Mouse (Mus musculus): Measurements from ENCODE around the gene 1700024P04Rik.
"Not testable (repeated sequence)": the region's sequence is repeated elsewhere in the genome, so short reads cannot be mapped to it uniquely, and the experiment has no call there.

Gene 1700024P04Rik

DNA sequence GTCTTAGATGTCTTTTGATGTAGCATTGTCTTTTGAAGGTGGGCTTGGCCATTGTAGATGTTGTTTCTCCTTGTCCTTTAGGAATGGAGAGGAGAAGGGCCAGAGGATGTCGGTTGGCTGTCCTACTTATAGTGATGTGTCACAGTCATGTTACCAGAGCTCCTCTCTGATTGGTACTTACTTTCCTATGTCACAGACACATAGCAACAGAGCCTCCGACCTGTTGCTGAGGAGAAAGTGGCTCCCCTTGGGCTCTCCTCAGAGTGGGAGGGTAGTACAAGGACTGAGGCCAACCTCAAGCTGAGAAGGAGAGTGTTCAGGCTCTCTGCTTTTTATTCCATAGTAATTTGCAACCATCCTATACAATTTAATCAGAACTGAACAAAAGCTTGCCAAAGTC is at the start of gene 1700024P04Rik:
Gene 1700024P04Rik, minus strand, starts transcription at position 101 of the 400 bp plus-strand sequence.
- DNase-seq (ENCODE audit: low spot score), result no peak

DNA sequence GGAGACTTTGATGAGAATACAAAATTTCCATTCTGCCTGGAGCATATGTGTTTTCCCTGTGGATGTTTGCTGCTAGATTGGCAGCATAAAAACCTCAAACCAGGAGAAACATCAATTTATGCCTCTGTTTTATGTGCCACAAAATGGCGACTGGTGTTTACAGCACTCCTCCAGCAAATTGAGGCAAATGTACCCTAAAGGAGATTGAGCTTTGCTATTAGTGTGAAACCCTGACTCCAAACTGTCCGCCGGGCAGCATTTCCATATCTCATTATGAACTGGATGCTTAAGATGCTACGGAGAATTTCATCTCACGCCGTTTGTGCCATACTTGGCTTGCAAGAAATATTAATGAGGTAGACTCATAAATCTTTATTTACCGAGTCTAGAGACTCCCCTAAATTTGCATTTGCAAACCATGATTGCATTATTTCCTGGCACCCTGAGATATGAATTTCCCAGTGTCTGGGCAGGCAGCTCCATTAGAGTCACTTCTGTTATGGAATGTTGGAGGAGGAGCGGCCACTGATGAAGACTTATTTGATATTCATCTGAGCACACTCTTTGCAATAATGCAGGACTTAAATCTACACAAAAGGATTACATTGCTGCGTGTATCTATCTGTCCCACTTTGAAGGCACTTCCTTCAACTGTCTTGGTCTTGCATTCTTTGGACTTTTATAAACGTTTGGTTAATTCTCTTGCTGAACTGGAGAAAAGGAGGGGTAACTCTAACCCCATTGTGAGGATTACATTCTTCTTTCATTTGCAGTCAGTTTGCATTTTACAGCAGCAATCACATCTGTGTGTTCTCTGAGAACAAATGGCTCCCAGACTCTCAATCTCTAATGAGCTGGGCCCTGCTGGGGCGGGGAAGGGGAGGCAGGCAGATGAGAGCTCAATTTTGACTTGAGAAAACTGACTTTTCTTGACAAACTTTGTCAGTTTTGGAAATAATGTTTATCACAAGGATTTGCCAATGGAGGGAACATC is 47.2 kb upstream of the 1700024P04Rik start:
- peak; percentile 32 for DNase-seq (ENCODE audit: low spot score)

DNA sequence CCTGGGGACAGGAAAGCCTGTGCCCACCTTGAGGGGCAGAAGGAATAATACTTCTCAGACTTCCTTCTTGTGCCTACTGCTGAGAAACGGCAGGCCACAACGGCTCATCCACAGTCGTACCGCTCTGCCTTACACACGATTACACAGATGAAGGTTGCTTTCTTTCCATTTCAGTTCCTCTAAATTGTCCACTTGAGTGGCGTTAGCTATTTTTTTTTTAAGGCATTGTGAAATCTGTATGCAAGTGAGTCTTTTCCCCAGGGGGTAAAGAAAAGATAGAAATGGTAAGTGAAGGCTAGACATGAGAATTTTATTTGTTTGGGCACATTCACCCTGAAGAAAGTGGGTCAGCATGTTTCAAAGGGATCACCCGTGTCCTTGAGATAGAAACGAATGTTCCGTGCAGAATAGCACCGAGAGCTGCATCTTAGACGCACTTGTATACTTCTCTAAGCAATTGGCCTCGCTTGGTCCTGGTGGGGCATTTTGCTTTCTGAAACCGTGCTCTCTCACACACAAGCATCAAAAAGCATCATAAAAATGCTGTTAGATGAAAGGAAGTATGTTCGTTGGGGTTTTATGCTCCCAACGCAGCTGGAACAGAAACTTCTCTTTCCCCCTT is 46.3 kb upstream of the 1700024P04Rik start:
- peak; percentile 38 for DNase-seq (ENCODE audit: low spot score)

DNA sequence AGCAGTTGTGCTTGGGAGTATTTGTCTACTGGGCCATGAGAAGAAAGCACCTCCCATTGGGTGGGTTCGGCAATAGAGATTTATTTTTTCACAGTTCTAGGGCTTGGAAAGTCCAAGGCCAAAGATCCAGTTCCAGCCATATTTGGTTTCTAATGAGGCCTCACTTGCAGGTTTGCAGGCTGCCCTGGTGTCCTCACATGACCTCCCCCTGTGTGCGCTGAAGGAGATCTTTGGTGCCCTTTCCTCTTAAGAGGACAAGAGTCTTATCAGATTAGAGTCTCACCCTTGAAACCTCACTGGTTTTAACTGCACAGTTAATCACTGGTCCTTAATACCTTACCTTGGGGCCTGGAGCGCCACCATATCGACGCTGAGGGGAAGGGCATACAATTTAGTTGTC is 40.9 kb upstream of the 1700024P04Rik start:
- peak; percentile 8 for DNase-seq (ENCODE audit: low spot score)

DNA sequence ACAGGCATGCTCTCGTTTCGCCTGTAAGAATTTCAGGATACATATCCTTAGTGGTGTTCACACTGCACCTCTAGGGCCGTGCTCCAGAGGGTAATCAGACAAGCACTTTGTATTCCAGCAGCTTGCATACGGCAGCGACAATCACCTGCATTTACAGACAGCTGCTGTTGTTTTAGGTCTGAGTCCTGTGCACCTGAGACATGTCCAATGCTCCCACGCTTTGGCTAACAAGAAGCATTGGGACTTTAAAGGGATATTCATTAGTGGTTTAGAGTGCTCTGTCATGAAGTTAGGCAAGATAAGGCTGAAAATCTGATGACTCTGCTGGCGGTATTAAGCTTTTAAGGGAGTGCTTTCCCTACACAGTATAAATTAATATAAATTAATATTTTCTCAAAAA is 37.7 kb upstream of the 1700024P04Rik start:
- no peak for DNase-seq (ENCODE audit: low spot score)

DNA sequence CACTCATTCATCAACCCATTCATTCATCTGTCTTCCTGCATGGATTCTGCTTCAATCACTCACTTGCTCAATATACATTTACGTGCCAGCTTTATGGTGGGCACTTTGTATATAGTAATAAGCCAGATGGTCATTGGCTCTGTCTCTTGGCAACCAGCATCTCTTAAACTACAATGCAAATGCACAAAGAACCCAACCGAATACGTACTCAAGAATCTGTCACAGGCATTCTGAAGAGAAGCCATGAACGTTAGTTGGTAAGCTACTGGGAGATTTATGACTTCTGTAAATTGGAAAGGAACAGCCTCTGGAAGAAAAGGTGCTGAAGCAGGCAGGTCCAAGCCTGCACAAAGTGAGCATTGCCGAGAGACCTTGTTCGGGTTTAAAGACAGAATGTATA is 36.8 kb upstream of the 1700024P04Rik start:
- DNase-seq (ENCODE audit: low spot score), result no peak

DNA sequence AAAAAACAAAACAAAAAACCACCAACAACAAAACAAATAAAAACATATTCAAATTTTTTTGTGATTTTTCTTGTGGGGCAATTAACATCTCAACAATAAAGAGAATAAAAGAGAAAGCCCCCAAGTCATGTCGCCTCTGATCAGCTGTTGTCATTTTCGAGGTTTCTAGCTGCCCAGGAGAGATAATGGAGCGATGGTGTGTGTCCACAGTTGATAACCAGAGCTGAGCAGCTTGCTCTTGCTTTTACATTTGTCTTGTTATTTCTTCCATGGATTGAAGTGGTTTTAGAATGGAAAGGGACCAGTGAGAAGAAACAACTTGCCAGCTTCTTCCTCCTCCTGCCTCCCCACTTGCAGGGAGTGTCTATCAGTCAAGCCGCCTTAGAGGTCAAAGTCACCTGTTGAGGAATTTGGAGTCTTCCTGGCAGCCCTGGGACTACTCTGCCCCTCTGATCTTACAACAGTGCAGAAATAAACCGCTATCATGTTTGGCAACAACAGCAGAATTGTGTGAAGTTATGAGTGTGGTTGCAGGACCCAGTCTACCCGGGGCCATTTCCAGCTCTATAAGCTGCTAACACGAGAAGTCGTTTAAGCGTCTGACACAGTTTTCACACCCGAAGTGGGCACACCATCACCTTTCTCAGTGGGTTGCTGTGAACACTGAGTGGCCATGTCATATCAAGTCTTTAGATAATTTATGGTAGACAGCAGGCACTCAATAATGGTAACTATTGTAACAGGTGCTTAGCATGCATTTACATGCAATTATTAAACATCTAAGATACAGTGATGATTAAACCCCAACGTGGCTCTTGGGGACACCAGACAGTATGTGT is 35.7 kb upstream of the 1700024P04Rik start:
- DNase-seq (ENCODE audit: low spot score), result no peak

DNA sequence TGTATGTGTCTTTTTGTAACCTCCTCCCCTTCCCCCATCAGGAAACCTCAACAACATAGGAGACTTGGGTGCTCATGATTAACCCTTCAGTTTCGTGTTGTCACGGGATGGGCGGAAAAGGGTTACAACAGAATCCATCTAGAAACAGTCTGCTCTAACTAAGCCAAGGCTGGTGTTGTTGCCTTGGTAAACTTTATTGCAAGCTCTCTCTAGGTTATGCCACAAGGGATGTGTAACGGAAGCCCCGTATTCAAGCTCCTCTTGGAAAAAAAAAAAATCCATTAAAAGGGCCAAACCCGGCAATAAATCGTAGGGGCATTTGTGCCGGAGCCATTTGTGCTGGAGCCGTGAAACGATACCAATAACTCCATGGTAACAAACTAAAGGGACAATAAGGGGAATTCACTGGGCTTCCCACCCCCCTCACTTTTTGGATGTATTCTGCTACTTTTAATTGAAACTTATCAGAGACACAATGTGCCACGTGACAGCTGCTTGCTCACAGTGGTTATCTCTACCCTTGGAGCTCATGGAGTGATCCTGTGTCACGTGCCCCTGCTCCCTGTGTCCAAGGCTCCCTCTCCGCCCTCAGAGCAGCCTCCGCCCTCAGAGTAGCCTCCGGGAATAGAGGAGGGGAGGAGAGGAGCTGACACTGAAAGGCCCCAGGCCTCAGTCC is 34.3 kb upstream of the 1700024P04Rik start:
- no peak for DNase-seq (ENCODE audit: low spot score)

DNA sequence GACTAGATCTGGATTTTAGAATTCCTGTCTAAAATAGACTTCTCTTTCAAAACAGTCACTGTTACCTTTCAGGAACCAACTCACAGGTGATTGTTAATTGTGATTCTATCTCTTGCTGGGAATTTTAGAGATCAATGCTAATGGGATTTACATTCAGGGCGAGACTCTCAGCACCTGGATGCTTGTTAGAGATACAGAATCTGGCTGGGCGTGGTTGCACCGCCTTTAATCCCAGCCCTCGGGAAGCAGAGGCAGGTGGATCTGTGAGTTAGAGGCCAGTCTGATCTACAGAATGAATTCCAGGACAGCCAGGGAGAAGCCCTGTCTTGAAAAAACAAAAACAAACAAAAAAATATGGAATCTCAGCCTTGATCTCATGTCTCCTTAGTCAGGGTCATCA is 32.3 kb upstream of the 1700024P04Rik start:
- no peak for DNase-seq (ENCODE audit: low spot score)

DNA sequence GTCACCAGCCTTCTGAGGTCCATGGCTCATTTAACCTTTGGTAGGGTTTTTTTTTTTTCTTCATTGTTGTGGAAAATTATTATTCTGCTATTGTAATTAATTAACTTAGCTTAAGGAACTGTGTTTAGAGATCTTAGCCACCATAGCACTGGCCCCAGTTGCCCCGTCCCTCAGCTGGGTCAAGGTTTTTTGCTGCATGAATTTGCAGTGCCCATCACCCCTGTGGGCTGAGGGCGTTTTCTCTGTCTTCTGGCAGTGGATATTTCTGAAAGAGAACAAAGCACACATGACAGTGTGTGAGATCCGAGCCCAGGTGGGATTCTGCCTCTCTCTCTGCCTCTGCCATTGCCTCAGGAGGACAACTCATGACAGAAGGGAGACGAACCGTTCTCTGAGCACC is 28.5 kb upstream of the 1700024P04Rik start:
- no peak for DNase-seq (ENCODE audit: low spot score)

DNA sequence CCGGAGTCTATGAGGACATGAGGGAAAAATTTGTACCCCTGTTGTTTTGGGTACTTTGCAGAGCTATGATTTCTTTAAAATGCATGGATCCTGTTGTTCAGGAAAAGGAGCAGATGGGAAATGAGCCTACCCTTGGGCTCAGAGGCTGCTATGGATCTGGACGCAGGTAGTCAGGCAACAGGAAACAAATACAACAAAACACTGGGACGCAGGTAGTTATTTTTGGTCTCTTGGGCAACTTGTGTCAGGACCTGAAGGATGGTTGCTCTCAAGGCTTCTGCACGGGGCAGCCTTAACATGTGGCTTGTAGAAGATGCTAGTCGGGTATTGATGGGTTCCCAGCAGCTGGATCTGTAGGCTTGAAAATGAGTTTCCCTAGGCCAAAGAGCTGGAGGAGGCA is 23.6 kb upstream of the 1700024P04Rik start:
- DNase-seq (ENCODE audit: low spot score), result no peak

DNA sequence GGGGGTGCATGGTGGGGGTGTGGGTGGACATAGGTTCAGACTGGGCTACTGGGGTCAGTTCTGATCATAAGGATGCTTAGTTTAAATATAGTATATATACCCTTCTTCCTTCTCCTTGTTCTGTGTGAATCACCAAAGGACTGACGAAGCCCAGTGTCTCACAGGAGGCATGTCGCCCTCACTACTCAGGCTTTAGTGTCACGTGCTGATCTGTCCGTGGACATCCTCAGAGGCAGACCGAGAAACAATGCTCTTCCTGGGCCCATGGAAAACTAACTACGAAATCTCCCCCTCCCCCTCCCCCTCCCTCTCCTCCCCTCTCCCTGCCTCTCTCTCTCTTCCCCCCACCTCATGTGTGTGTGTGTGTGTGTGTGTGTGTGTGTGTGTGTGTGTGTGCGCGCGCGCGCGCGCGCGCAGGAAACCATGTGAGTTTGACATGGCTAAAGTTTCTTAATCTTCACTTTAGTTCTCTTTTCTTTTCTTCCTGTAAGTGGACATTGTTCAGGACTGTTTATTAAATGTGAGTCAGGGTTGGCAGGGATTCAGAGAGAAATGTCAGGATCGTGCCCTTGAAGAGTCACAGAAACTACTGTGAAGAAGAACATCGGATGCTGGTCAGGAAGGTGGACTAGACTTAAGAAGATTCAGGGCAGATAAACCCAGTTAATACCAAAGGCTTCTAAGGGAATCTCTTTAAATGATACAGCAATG is 22.2 kb upstream of the 1700024P04Rik start:
- DNase-seq (ENCODE audit: low spot score), result no peak

DNA sequence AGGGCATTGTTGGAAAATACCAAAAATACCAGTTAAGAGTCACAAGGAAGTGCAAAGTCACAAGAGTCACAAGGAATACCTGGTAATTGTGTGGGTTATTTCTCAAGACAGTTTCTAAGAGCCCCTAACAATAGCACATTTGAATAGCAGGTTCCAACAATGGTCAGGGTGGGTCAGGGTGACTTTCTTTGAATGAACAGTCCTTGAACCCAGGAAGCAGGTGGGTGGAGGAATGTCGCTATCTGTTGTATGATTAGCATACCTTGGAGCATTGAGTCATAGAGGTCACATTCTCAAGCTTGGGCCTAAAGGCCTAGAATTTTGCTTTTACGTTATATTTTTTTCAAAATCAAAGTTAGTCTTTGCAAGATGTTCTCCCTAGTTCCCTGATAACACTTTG is 17.3 kb upstream of the 1700024P04Rik start:
- not testable (repeated sequence) for DNase-seq (ENCODE audit: low spot score)

DNA sequence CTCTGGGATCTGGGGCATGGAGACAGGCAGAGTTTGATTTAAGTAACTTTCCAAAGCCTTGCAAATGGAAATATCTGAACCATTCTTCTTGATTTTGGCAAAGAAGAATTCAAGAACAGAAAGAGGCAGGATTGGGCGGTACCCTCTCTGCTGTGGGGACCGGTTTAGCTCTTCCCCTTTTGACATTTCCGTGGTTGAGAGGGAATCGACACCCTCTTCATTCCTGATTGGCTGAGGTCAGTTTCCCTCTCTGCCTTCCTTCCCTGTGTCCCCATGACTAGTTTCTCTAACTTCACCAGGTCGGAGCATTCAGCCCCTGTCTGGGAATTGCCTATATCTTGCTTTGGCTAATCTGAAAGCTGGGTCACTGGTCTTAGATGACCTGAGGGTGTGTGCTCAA is 12.7 kb upstream of the 1700024P04Rik start:
- DNase-seq (ENCODE audit: low spot score), result no peak

DNA sequence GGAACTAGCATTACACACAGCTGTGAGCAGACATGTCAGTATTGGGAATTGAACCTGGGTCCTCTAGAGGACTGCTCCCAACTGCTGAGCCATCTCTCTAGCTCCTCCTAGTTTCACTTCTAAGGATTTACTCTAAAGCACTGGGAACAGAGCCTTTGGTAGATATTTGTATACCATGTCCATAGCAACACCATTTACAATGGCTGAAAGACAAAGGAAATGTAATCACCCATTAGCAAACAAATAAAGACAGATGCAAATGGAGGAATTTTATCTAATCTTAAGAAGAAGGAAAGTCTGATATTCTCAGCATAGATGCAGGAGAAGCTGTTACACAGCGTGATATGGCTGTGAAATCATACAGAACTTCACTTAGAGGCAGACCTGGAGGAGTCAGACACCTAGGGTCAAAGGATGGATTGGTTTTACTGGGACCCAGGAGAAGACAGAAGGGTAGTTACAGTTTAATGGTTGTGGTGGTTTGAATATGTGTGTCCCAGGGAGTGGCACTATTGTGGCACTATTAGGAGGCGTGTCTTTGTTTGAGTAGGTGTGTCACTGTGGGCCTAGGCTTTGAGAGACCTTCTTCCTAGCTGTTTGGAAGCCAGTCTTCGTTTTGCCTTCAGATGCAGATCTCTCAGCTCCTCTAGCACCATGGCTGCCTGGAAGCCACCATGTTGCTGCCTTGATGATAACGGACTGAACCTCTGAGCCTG is 7.1 kb downstream of the 1700024P04Rik start:
- no peak for DNase-seq (ENCODE audit: low spot score)

DNA sequence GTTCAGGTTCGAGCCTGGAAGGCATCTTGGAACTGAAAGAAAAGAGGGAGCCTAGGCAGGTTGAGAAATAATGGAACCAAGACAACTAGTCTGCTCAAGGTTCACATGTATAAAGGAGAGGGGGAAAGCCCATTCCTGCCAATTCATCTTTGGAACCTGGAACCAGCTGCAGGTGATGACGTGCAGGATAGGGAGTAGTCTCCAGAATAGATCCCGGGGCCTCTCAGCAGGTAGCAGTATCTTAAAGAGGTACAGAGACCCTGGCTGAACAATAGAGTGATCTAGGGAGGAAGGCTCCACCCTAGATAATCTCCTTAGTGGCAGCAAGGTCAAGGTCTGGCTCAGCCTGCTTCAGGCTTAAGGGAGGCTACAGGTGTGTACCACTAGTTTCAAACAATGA is 8.3 kb downstream of the 1700024P04Rik start:
- DNase-seq (ENCODE audit: low spot score), result not testable (repeated sequence)

DNA sequence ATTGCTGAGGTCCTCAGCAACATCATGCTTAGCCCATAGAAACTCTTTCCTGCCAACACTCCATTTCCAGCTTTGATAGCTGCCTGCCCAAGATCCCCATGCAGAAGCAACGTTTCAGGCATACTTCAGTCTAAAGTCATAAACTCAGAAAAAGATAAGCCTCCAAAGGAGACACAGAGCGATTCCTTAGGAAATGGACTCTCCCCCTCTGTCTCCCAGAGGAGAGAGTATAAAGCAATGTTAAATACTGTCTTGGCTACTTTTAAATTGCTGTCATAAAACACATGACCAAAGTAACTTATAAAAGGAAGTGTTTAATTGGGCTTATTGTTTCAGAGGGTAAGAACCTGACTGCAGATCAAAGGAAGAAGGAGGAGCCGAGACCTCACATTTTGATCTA is 12.3 kb downstream of the 1700024P04Rik start:
- DNase-seq (ENCODE audit: low spot score), result no peak

DNA sequence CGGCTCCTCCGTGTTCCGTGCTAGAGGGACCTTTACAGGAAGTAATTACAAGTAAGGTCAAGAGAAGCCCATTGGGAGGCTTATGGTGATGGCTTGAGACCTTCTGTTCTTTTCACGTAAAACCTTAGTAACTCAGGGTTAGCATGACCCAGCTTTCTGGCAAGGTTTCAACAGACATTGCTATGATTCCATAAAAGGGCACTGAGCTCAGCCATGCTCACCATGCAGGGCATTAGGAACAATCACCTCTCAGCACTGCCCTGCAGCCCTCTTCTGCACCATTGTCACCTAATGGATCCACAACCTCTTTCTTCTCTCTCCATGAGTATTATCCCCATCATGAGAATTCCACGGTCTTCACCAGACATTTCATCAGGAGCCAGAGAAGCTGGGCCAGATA is 12.7 kb downstream of the 1700024P04Rik start:
- DNase-seq (ENCODE audit: low spot score), result no peak

DNA sequence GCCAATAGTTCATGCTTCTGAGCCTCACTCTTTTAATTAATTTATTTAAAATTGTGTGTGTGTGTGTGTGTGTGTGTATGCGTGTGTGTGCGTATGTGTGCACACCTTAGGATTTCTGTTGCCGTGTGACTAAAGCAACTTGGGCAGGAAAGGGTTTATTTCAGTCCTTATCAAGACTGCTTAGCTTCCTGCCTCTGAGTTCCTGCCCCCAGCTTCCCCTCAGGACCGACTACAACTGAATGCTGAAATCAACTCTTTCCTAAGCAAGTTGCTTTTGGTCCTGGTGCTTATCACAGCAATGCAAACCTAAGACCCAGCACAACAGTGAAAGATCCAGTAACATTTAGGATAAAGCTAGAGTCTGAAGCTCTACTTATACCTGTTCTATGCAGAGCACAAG is 15.8 kb downstream of the 1700024P04Rik start:
- DNase-seq (ENCODE audit: low spot score), result no peak

DNA sequence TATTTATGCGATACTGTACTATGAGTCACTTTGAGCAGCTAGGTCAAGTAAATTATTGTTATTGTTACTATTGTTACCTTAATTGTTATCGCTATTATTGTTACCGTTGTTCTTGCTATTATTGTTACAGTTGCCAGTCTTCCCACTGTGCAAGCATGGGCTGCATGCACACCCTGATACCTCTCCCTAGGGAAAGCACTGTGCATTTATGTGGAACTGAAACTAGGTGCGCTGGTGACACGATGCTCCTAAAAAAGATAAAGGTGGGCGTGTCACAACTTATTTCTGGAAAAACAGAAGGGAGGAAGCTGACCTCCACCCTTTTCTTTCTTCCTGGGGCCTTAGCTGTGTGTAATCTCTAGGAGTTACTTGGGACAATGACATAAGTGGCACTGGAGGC is 16.4 kb downstream of the 1700024P04Rik start:
- no peak for DNase-seq (ENCODE audit: low spot score)

DNA sequence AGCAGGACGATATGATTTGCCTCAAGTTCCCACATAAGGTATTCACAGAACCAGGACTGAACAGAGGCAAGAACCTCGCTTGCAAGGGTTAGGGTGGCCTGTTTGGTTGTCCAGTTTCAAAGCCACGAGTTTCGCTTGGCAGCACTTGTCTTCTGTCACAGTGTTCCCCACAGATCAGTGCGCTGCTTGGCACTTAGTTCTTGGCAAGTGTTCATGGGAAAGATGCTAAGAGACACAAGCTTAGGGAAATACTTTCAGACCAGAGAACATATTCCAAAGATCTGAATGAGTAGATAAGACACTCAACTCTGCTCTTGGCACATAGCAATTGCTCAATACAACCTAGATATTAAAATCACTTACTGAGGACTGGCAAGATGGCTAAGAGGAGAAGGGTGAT is 17.8 kb downstream of the 1700024P04Rik start:
- DNase-seq (ENCODE audit: low spot score), result no peak
